Mouse (Mus musculus) stomach, embryonic 16.5 days (tissue): ENCODE measurements at regions not wholly inside any gene's neighbourhood (a gene's known extent, or its start where the extent isn't known, plus 50 kb on each side); places are given as distances from the start of the nearest gene placed in this dataset.

Experiments
- ATAC-seq: fragments of 200-750 bp; cut with Nextera tagmentation; 2 replicates; pipeline ENCODE4 v1.8.0; 2017; ENCODE audit warnings: moderate number of reproducible peaks, moderate TSS enrichment; ENCODE audit not compliant: insufficient read depth, low FRiP score
- H3K27ac ChIP-seq: fragments of 300-500 bp; sonication (generic); 2 replicates; pipeline ENCODE4 v1.5.1; 2014; ENCODE audit warnings: low read length
- H3K27me3 ChIP-seq: fragments of 300-500 bp; sonication (generic); 2 replicates; pipeline ENCODE4 v1.6.1; 2014; ENCODE audit warnings: low read length, control low read depth, mixed read lengths; ENCODE audit not compliant: control insufficient read depth, insufficient read depth
- H3K36me3 ChIP-seq: fragments of 300-500 bp; sonication (generic); 2 replicates; pipeline ENCODE4 v1.6.1; 2014; ENCODE audit warnings: low read length; ENCODE audit not compliant: control insufficient read depth, insufficient read depth
- H3K4me1 ChIP-seq: fragments of 300-500 bp; sonication (generic); 2 replicates; pipeline ENCODE4 v1.6.1; 2014; ENCODE audit warnings: low read length, control low read depth, mixed read lengths; ENCODE audit not compliant: control insufficient read depth, insufficient read depth
- H3K4me2 ChIP-seq: fragments of 300-500 bp; sonication (generic); 2 replicates; pipeline ENCODE4 v1.6.1; 2014; ENCODE audit warnings: low read depth, low read length, mixed read lengths
- H3K4me3 ChIP-seq: fragments of 300-500 bp; sonication (generic); replicated peaks from 2 replicates; pipeline ENCODE4 v1.5.1; 2014; ENCODE audit warnings: mild to moderate bottlenecking, low read length
- H3K9ac ChIP-seq: fragments of 300-500 bp; sonication (generic); 2 replicates; pipeline ENCODE4 v1.6.1; 2014; ENCODE audit warnings: low read length
- H3K9me3 ChIP-seq: fragments of 300-500 bp; sonication (generic); replicated peaks from 2 replicates; pipeline ENCODE4 v1.6.1; 2016; ENCODE audit warnings: low read length, control low read depth; ENCODE audit not compliant: control insufficient read depth
- WGBS: fragments of 180-500 bp; shearing (Covaris S2); extraction: QIAGEN DNeasy Blood & Tissue Kit; methylation state at CpG from one replicate; pipeline ENCODE4 v1.1.7; 2014; 5-methylcytosine and 5-hydroxymethylcytosine counted together

DNA sequence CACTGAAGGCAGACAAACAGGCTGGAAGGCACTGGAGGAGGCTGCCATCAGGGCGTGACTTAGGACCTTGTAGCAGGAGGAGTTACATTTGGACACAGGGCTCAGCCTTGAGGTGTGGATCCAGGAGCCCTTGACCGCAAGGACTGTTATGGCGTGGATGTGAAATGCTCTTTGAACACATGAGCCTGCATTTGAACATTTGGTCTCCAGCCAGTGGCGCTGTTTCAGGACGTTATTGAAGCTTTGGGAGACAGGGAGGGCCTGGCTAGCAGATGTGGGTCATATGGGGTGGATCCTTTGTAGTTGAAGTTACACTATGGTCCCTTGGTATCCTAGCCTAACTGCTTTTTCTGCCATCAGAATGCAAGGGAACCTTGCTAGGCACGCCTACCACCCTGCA, 87.0 kb upstream of the Twist2 start:
- 87% methylated on average over 6 of the region's 6 CpGs for WGBS
- Histone ChIP-seq H3K9ac (no peak overlapping the region), H3K9me3 (no peaks in the 10 kb centered on the region)

DNA sequence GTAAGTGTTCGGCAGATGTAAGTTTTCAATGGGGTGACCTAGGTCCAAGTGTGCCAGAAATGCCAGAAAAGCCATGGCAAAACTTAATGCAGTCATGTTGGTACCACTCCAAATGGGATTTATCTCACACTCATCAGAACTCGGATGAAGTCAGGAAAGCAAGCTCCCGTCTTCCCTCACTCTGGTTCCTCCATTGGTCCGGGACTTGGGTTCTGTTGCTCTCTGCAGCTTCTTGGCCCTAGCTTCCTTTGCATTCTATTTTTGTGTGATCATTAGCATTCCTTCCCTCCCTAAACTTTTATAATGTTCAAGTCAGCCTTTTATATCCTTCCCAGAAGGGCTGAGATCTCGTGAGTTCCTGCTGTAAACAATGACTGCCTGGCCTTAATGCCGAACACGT, 85.9 kb upstream of the Twist2 start:
- 46% methylated on average over 7 of the region's 7 CpGs for WGBS
- peak overlapping the region; percentile 48; the same call in 1 of the 2 replicates for H3K27ac ChIP-seq
- no peaks in the 10 kb centered on the region for H3K27me3 ChIP-seq
- no peak overlapping the region for H3K4me2 ChIP-seq
- no peak overlapping the region for H3K9ac ChIP-seq
- H3K4me3 ChIP-seq: no peak overlapping the region
- no peaks in the 10 kb centered on the region for H3K36me3 ChIP-seq
- H3K4me1 ChIP-seq: peaks cover 4% of the 10 kb centered on the region; the same call in 1 of the 2 replicates
- 0 out of 2 replicates have a peak, but pooled peaks have one; percentile 21 for ATAC-seq
- H3K9me3 ChIP-seq: no peaks in the 10 kb centered on the region

More for the DNA sequence above, 87.0 kb upstream of the Twist2 start:
- Histone ChIP-seq H3K4me3 (no peak overlapping the region), H3K36me3 (no peaks in the 10 kb centered on the region), H3K4me2 (no peak overlapping the region), H3K27me3 (no peaks in the 10 kb centered on the region), H3K27ac (no peak overlapping the region), H3K4me1 (peaks cover 5% of the 10 kb centered on the region; the same call in 1 of the 2 replicates)
- ATAC-seq: no peak

GRCm38 (mm10) chr1:91715791-91716190, 85.5 kb upstream of the Twist2 start:
- H3K9ac ChIP-seq: no peak overlapping the region
- H3K27me3 ChIP-seq: no peaks in the 10 kb centered on the region
- ATAC-seq: no peak
- 0 out of 2 replicates have a peak overlapping the region, but pooled peaks have one; percentile 48 for H3K27ac ChIP-seq
- H3K4me1 ChIP-seq: peaks cover 4% of the 10 kb centered on the region; the same call in 1 of the 2 replicates
- H3K4me2 ChIP-seq: no peak overlapping the region
- H3K36me3 ChIP-seq: no peaks in the 10 kb centered on the region
- WGBS: 80% methylated on average over 2 of the region's 2 CpGs
- no peak overlapping the region for H3K4me3 ChIP-seq
- H3K9me3 ChIP-seq: no peaks in the 10 kb centered on the region

DNA sequence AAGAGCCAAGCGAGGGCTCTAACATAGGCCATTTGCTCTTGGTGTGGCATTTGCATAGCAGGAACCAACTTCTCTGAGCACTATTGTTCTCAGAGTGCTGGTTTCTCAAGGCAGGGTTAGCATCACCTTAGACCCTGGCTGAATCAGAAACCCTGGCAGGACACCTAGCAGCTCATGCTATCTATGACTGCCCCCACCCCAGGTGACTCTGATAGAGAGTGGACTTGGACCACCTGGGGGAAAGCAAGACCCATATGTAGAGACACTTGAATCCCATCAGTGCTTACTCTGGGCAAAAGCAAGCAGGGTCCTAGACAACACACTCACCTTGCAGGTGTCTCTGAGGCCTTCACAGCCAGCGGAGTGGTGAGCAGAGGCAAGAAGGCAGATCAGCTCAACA, 84.4 kb upstream of the Twist2 start:
- Histone ChIP-seq H3K4me2 (no peak overlapping the region), H3K4me1 (peaks cover 4% of the 10 kb centered on the region; the same call in 1 of the 2 replicates), H3K27me3 (no peaks in the 10 kb centered on the region), H3K36me3 (no peaks in the 10 kb centered on the region), H3K9ac (no peak overlapping the region), H3K27ac (no peak overlapping the region), H3K9me3 (no peaks in the 10 kb centered on the region), H3K4me3 (no peak overlapping the region)
- 98% methylated on average over 2 of the region's 2 CpGs for WGBS
- ATAC-seq: no peak

- Histone ChIP-seq H3K36me3 (no peaks in the 10 kb centered on the region), H3K4me1 (peaks cover 4% of the 10 kb centered on the region; the same call in 1 of the 2 replicates), H3K4me3 (no peak overlapping the region), H3K9ac (no peak overlapping the region), H3K27ac (no peak overlapping the region), H3K27me3 (no peaks in the 10 kb centered on the region), H3K9me3 (no peaks in the 10 kb centered on the region), H3K4me2 (no peak overlapping the region)
- ATAC-seq: no peak
- 71% methylated on average over 8 of the region's 8 CpGs for WGBS
Observed at GRCm38 (mm10) chr1:91717961-91718360, 83.3 kb upstream of the Twist2 start.

DNA sequence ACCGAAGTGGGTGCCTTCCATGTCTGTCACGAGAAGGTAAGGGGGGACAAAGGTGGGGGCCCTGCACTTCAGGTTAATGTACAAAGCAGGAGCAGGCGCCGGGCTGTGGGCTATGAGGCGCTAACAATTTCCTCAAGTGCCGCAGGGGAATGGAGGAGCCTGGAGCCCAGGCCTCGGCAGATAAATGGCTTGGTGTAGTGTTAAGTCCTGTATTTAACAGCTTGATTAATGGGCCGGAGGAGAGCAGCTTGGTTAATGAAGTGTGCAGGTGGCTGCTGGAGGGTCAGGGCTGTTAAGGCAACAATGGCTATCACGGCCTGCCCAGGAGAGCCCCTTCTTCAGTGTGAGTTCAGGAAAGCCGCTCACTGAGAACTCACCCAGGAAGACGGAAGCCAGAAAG, 72.0 kb upstream of the Twist2 start:
- H3K4me3 ChIP-seq: no peak overlapping the region
- H3K36me3 ChIP-seq: no peaks in the 10 kb centered on the region
- H3K4me1 ChIP-seq: no peaks in the 10 kb centered on the region
- H3K9me3 ChIP-seq: no peaks in the 10 kb centered on the region
- ATAC-seq: no peak
- H3K9ac ChIP-seq: no peak overlapping the region
- WGBS: 50% methylated on average over 11 of the region's 11 CpGs
- H3K4me2 ChIP-seq: no peak overlapping the region
- H3K27ac ChIP-seq: no peak overlapping the region
- no peaks in the 10 kb centered on the region for H3K27me3 ChIP-seq

DNA sequence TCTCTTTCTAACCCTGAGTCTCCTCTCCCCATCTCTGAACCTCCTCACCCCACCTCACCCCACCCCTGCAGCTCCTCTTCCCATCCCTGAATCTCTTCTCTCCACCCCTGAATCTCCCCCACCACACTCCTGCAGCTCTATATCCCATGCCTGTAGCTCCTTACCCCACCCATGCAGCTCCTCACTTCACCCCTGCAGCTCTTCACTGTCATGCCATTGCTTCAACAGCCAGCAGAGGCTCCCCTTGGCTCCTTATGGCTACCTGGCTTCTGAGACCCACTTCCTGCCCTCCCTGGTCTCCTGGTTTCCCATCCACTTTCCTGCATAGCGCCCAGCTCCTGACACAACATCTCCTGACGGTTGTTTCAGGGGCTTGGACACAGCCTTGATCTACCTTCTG, 71.0 kb upstream of the Twist2 start:
- no peak overlapping the region for H3K27ac ChIP-seq
- H3K9me3 ChIP-seq: no peaks in the 10 kb centered on the region
- H3K9ac ChIP-seq: no peak overlapping the region
- H3K4me3 ChIP-seq: no peak overlapping the region
- H3K4me2 ChIP-seq: no peak overlapping the region
- WGBS: 76% methylated on average over 2 of the region's 2 CpGs
- no peaks in the 10 kb centered on the region for H3K4me1 ChIP-seq
- no peaks in the 10 kb centered on the region for H3K36me3 ChIP-seq
- ATAC-seq: no peak
- H3K27me3 ChIP-seq: no peaks in the 10 kb centered on the region

DNA sequence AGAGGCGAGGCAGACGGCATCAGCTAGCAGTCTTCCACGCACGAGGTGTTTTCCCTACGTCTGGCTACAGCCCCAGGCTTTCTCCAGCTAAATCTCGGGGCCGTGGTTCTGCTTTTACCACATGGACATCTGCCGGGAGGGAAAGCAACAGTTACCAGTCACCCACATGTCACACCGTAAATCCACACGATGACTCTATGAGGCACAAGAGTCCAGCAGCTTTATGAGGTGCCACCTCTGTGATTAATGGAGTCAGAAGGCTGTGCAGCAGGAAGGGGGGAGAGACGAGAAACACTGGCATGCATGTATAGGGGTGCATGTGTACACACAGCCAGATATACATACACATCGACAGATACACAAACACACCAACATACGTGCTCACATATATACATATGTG, 69.6 kb upstream of the Twist2 start:
- Histone ChIP-seq H3K36me3 (no peaks in the 10 kb centered on the region), H3K27me3 (no peaks in the 10 kb centered on the region), H3K27ac (no peak overlapping the region), H3K9me3 (no peaks in the 10 kb centered on the region), H3K4me2 (no peak overlapping the region), H3K4me3 (no peak overlapping the region), H3K9ac (no peak overlapping the region), H3K4me1 (no peaks in the 10 kb centered on the region)
- ATAC-seq: no peak
- WGBS: 63% methylated on average over 13 of the region's 13 CpGs

GRCm38 (mm10) chr1:91732461-91732861, 68.8 kb upstream of the Twist2 start:
- no peaks in the 10 kb centered on the region for H3K9me3 ChIP-seq
- no peaks in the 10 kb centered on the region for H3K4me1 ChIP-seq
- WGBS: 68% methylated on average over 12 of the region's 12 CpGs
- H3K4me3 ChIP-seq: no peak overlapping the region
- ATAC-seq: no peak
- no peaks in the 10 kb centered on the region for H3K27me3 ChIP-seq
- H3K9ac ChIP-seq: no peak overlapping the region
- no peak overlapping the region for H3K4me2 ChIP-seq
- H3K36me3 ChIP-seq: no peaks in the 10 kb centered on the region
- H3K27ac ChIP-seq: no peak overlapping the region

- 87% methylated on average over 2 of the region's 2 CpGs for WGBS
- no peak for ATAC-seq
- H3K9me3 ChIP-seq: no peaks in the 10 kb centered on the region
Observed at GRCm38 (mm10) chr1:91734731-91735130, 66.5 kb upstream of the Twist2 start.

More at GRCm38 (mm10) chr1:91734731-91735130, 66.5 kb upstream of the Twist2 start:
- Histone ChIP-seq H3K36me3 (no peaks in the 10 kb centered on the region), H3K4me2 (no peak overlapping the region), H3K4me1 (no peaks in the 10 kb centered on the region), H3K9ac (no peak overlapping the region), H3K27ac (no peak overlapping the region), H3K4me3 (no peak overlapping the region), H3K27me3 (no peaks in the 10 kb centered on the region)
